Mouse (Mus musculus) liver, embryonic 13.5 days (tissue): Measurements from ENCODE around the gene Ube3b. TPM values are rescaled to one million over a fixed set of nuclear protein-coding genes. Genes with fewer than 3 reads are reported as not detected.

ENCODE experiments used
- ATAC-seq: fragments of 200-750 bp; cut with Nextera tagmentation; 2 replicates; pipeline ENCODE4 v1.8.0; 2017; ENCODE audit warnings: low read depth, mild to moderate bottlenecking, moderate number of reproducible peaks, moderate library complexity
- DNase-seq: peaks from one replicate; pipeline ENCODE4 v3.0.0; 2022
- H3K27ac ChIP-seq: fragments of 300-500 bp; sonication (generic); 2 replicates; pipeline ENCODE4 v1.5.1; 2015; ENCODE audit warnings: moderate library complexity, mild to moderate bottlenecking, inconsistent platforms
- H3K27me3 ChIP-seq: fragments of 300-500 bp; sonication (generic); 2 replicates; pipeline ENCODE4 v1.6.1; 2015; ENCODE audit warnings: mild to moderate bottlenecking, inconsistent platforms
- H3K36me3 ChIP-seq: fragments of 300-500 bp; sonication (generic); 2 replicates; pipeline ENCODE4 v1.6.1; 2015; ENCODE audit warnings: mild to moderate bottlenecking, inconsistent platforms
- H3K4me1 ChIP-seq: fragments of 300-500 bp; sonication (generic); replicated peaks from 2 replicates; pipeline ENCODE4 v1.6.1; 2015; ENCODE audit warnings: inconsistent platforms
- H3K4me2 ChIP-seq: fragments of 300-500 bp; sonication (generic); 2 replicates; pipeline ENCODE4 v1.6.1; 2015; ENCODE audit warnings: inconsistent platforms, mild to moderate bottlenecking, moderate library complexity
- H3K4me3 ChIP-seq: fragments of 300-500 bp; sonication (generic); replicated peaks from 2 replicates; pipeline ENCODE4 v1.5.1; 2015; ENCODE audit warnings: mild to moderate bottlenecking, inconsistent platforms
- H3K9ac ChIP-seq: fragments of 300-500 bp; sonication (generic); 2 replicates; pipeline ENCODE4 v1.6.1; 2015; ENCODE audit warnings: mild to moderate bottlenecking, inconsistent platforms
- H3K9me3 ChIP-seq: fragments of 300-500 bp; sonication (generic); replicated peaks from 2 replicates; pipeline ENCODE4 v1.6.1; 2016; ENCODE audit warnings: inconsistent platforms
- WGBS: fragments of 180-500 bp; shearing (Covaris S2); methylation state at CpG from one replicate; pipeline ENCODE4 v1.1.7; 2015; ENCODE audit not compliant: insufficient replicate concordance; 5-methylcytosine and 5-hydroxymethylcytosine counted together
- microRNA-seq: library from miRNA; unstranded; fragments of <30 nt; microRNA quantifications from one replicate; pipeline ENCODE4, GENCODE M21; 2016
- polyA plus RNA-seq: library from polyadenylated mRNA; unstranded; fragments of >200 nt; fragmentation: Nextera tagmentation; extraction: Ambion mirVana; gene quantifications from 2 replicates; pipeline ENCODE4 v1.2.1, GENCODE M21; 2015

Gene Ube3b
- polyA plus RNA-seq, 1 experiment from 2014 or later: 14.5 TPM

DNA sequence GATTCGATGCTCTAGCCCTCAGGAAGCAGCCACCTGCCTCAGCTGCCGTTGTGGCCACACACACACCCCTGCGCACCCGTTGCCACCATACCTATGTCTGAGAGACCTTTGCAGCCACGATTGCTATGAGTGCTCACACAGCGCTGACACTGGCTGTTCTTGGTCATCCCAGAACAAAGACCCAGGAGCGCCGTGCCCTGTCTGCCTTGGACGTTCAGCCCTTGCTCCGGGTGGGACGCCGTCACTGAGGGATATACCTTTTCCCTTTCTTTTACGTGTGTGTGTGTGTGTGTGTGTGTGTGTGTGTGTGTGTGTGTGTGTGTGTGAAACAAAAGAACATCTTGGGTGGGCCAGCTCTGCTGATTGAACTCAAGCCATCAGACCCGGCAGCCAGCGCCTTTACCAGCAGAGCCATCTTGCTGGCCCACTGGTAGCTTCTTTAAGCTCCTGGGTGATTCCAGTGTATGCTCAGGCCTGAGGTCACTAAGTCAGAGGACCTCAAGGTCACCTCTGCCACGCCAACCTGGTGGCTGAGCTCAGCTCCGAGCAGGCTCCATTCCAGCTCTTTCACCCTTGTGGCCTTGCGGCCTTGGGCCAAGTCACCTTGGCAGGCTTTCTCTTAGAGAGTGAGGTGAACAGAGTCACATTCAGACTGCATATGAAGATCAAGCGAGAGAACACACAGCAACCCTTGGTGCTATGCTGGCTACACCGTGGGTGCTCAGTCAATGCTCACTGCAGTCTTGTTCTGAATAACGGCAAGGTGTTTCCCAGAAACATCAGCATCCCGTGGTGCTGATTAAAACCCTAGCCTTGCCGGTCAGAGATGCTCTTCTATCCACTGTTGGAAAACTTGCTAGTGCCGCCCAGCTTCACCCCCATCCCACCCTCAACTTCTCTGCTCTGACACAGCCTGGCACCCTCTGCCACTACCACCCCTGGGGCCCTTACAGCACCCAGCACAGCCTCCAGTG lies 81.9 kb downstream of the Ube3b start:
- ATAC-seq: no peak
- Histone ChIP-seq H3K4me3 (no peak overlapping the region), H3K4me2 (no peak overlapping the region), H3K4me1 (peaks cover 9% of the 10 kb centered on the region), H3K27ac (no peak overlapping the region), H3K27me3 (0 out of 2 replicates have a peak, but pooled peaks cover 4% of the 10 kb centered on the region), H3K9ac (no peak overlapping the region), H3K36me3 (no peaks in the 10 kb centered on the region), H3K9me3 (no peaks in the 10 kb centered on the region)
- 67% methylated on average over 24 of the region's 24 CpGs for WGBS
- DNase-seq: no peak

DNA sequence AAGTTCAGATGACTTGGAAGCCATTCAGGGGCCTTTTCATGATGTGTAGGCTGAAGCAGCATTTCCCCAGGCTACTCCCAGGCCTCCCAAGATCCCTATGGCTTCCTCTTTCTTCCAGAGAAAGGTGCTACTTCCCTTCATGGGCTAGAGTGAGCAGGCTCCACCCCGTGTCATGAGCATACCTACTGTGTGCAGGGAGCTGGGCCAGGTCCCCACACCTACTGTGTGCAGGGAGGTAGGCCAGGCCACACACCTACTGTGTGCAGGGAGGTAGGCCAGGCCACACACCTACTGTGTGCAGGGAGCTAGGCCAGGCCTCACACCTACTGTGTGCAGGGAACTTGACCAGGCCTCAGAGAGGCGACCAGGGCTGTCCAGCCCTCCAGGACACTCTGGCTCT lies 84.2 kb downstream of the Ube3b start:
- Histone ChIP-seq H3K9ac (no peak overlapping the region), H3K36me3 (no peaks in the 10 kb centered on the region), H3K4me1 (peaks cover 12% of the 10 kb centered on the region), H3K9me3 (no peaks in the 10 kb centered on the region), H3K27ac (no peak overlapping the region), H3K27me3 (0 out of 2 replicates have a peak, but pooled peaks cover 1% of the 10 kb centered on the region), H3K4me3 (no peak overlapping the region), H3K4me2 (no peak overlapping the region)
- ATAC-seq: no peak
- WGBS: 53% methylated on average over 2 of the region's 2 CpGs
- no peak for DNase-seq

DNA sequence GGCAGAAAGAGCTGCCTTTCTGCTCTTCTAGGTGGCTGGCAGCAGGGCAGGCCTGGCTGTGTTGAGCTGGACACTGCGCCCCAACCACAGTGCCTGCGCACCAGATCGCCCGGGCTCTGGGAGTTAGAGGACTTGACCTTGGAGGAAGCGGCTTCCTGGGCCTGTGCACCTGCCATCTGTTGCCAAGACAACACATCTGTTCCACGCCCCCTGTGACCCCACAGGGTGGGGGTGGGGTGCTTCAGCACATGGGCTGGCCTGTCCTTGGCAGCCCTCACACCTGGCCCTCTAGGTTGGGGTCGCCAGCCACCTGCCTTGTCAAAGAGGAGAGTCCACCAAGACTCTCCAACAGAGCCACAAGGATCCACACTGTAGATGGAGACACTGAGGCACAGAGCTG lies 85.2 kb downstream of the Ube3b start:
- Histone ChIP-seq H3K36me3 (no peaks in the 10 kb centered on the region), H3K4me2 (no peak overlapping the region), H3K27me3 (0 out of 2 replicates have a peak, but pooled peaks cover 4% of the 10 kb centered on the region), H3K9me3 (no peaks in the 10 kb centered on the region), H3K4me3 (no peak overlapping the region), H3K9ac (no peak overlapping the region), H3K4me1 (peaks cover 12% of the 10 kb centered on the region), H3K27ac (no peak overlapping the region)
- 71% methylated on average over 7 of the region's 7 CpGs for WGBS
- ATAC-seq (no peak), DNase-seq (no peak)

DNA sequence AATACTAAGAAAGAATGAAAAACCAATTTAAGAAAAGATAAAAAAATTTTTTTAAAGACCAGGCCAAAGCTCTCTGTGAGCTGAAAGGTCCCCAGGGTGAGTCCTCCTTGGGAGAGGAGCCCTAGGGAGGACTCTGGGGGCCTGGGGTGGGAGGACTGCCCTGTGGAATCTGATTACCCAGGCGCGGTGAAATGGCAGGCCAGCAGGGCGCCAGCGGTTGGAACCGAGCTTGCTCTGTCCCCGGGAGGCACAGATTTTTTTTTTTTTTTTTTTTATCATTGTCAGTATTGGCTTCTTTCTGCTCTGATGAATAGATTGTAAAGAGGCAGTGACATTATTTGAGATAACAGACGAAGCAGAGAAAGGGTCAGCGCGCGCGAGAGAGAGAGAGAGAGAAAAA lies 86.6 kb downstream of the Ube3b start:
- H3K27me3 ChIP-seq: 0 out of 2 replicates have a peak, but pooled peaks cover 4% of the 10 kb centered on the region
- H3K4me1 ChIP-seq: peaks cover 12% of the 10 kb centered on the region; the same call in 1 of the 2 replicates
- peak overlapping the region; percentile 41 for H3K4me2 ChIP-seq
- H3K27ac ChIP-seq: no peak overlapping the region
- no peak overlapping the region for H3K9ac ChIP-seq
- WGBS: 9% methylated on average over 11 of the region's 11 CpGs
- ATAC-seq: no peak
- no peak for DNase-seq
- H3K9me3 ChIP-seq: no peaks in the 10 kb centered on the region
- H3K36me3 ChIP-seq: no peaks in the 10 kb centered on the region
- H3K4me3 ChIP-seq: peak overlapping the region; percentile 6; the same call in 1 of the 2 replicates

DNA sequence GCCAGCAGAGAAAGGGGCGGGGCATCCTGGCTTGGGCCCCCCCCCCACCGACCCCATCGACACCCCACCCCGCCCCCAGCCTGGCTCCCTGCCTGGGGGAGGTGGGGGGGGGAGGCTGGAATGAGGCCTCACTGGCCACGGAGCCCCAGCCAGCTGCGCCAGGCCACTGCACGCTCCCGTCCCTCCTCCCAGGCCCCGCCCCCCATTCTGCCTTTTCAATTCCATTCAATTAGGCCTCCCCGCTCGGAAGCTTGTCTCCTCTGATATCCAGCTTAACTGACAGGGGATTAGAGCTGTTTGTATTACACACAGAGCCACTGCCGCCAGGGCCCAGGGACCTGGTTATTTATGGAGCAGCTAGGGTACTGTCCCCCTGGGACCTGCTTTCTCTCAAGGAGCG lies 87.0 kb downstream of the Ube3b start:
- Histone ChIP-seq H3K27ac (no peak overlapping the region), H3K27me3 (0 out of 2 replicates have a peak, but pooled peaks cover 4% of the 10 kb centered on the region), H3K4me1 (peaks cover 12% of the 10 kb centered on the region; the same call in 1 of the 2 replicates), H3K4me3 (peak overlapping the region; percentile 6; the same call in 1 of the 2 replicates), H3K9me3 (no peaks in the 10 kb centered on the region), H3K36me3 (no peaks in the 10 kb centered on the region), H3K9ac (no peak overlapping the region), H3K4me2 (peak overlapping the region; percentile 41)
- DNase-seq (no peak), ATAC-seq (no peak)
- WGBS: 5% methylated on average over 13 of the region's 13 CpGs

DNA sequence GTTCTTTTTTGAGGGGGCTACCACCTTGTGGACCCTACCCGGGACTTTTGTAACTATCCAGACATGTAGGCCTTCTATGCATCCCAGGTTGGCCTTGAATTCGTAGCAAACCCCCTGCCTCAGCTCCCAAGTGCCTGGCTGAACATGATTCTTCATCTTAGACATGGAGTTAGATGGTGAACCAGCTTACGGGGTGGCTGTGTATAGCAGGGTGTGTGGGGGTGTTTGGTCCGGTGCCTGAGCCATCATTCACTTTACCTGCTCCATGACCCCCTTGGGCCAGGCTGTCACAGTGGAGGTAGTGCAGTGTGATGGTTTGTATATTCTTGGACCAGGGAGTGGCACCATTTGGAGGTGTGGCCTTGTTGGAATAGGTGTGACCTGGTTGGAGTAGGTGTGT lies 87.6 kb downstream of the Ube3b start:
- DNase-seq (no peak), ATAC-seq (no peak)
- no peak overlapping the region for H3K4me2 ChIP-seq
- no peak overlapping the region for H3K4me3 ChIP-seq
- H3K27ac ChIP-seq: no peak overlapping the region
- H3K27me3 ChIP-seq: 0 out of 2 replicates have a peak, but pooled peaks cover 4% of the 10 kb centered on the region
- WGBS: 55% methylated on average over 4 of the region's 4 CpGs
- H3K36me3 ChIP-seq: no peaks in the 10 kb centered on the region
- peaks cover 12% of the 10 kb centered on the region; the same call in 1 of the 2 replicates for H3K4me1 ChIP-seq
- no peak overlapping the region for H3K9ac ChIP-seq
- H3K9me3 ChIP-seq: no peaks in the 10 kb centered on the region

DNA sequence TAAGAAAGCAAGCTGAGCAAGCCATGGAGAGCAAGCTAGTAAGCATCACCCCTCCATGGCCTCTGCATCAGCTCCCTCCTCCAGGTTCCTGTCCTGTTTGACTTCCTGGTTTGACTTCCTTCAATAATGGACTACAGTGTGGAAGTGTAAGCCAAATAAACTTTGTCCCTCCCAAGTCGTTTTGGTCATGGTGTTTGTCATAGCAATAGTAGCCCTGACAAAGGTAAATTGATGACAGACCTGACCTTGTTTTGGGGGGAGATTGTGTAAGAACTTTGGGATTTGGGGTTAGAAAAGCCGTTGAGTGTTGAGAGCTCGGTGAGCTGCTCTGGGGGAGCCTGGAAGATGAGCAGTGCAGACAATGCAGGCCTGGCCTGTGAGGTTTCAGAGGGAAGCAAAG lies 90.0 kb downstream of the Ube3b start:
- DNase-seq (no peak), ATAC-seq (no peak)
- Histone ChIP-seq H3K4me3 (no peak overlapping the region), H3K4me2 (no peak overlapping the region), H3K9ac (no peak overlapping the region), H3K36me3 (no peaks in the 10 kb centered on the region), H3K4me1 (peaks cover 11% of the 10 kb centered on the region; the same call in 1 of the 2 replicates), H3K27ac (no peak overlapping the region), H3K9me3 (no peaks in the 10 kb centered on the region), H3K27me3 (0 out of 2 replicates have a peak, but pooled peaks cover 4% of the 10 kb centered on the region)
- 51% methylated on average over 3 of the region's 3 CpGs for WGBS

Small RNA genes within 50 kb of the gene (microRNA-seq; reads per million reads assigned to microRNA genes)
- not detected for gene Mir7027

Other genes with a start within 250 kb of the Ube3b start
- gene Acacb, start 234.1 kb upstream of the Ube3b start, polyA plus RNA-seq: 0.28 and 0.56 TPM in 2 replicates
- gene Foxn4, start 106.8 kb upstream of the Ube3b start, polyA plus RNA-seq: not detected in 2 replicates
- 0.16 and 0.22 TPM in 2 replicates for gene Myo1h, start 91.4 kb upstream of the Ube3b start, polyA plus RNA-seq
- gene Kctd10, start 99 bp upstream of the Ube3b start, polyA plus RNA-seq: 23.3 and 26.1 TPM in 2 replicates
- 11.7 and 14.1 TPM in 2 replicates for gene Mmab, start 63.5 kb downstream of the Ube3b start, polyA plus RNA-seq
- gene Mvk, start 63.7 kb downstream of the Ube3b start, polyA plus RNA-seq: 31.5 and 36.6 TPM in 2 replicates
- gene Fam222a, start 187.4 kb downstream of the Ube3b start, polyA plus RNA-seq: 0.58 and 0.61 TPM in 2 replicates